Mouse (Mus musculus): ENCODE measurements around the gene Tcea3. TPM values are rescaled to one million over a fixed set of nuclear protein-coding genes. Genes with fewer than 3 reads are reported as not detected.
A peak's percentile ranks its signal among the peaks of the same experiment; 100 is the strongest.

The Tcea3 gene
- polyA plus RNA-seq, 1 experiment from 2014 or later: 29.8 TPM

DNA sequence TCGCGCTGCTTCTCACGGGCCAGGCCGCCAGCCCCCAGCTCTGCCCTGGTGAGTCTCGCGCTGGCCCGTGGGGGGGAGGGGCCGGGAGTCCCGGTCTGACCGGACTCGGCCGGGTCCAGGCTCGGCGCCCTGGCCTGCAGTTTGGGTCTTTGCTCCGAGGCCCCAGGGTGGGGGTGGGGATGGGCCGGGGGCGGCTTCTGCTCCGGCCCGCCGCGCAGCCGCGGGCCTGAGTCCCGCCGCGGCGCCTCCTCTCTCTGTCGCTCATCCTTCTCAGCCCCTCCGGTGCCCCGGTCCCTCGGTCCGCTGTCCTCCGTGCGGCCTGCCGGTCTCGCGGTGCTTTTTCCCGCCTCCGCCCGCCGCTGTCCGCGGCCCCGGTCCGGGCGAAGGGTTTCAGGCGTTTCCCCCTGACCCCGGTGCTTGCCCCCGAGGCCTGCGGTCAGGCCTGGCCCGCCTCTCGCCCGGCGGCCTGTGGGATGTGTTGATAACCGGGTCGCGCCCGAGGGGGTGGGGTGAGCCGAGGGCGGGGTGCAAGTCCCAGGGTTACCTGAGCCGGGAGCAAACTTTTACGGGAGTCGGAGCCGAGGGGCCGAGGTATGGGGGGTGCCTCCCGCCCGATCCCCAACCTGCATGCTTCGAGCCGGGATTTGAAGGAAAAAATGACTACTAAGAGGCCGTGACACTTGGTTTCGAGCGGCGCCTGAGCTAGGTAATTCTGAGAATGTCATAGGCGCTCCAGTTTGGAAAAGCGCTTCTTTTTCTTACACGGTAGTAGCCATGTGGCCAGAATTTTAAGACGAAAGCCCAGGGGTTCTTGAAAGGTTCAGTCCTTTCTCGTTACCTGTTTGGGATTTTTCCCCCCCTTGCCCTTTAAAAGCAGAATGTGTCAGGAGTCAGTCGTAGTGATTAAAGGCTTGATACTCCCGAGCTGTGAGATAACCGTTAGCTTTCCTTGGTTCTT lies 63.8 kb downstream of the Tcea3 start:
- peaks cover 2% of the 10 kb centered on the region; the same call in 1 of the 2 replicates for H3K36me3 ChIP-seq (ENCODE audit: control insufficient read depth, insufficient read depth)
- peak overlapping the region; percentile 96 for H3K4me3 ChIP-seq (ENCODE audit: low read depth, low read length)
- H3K4me2 ChIP-seq (ENCODE audit: low read depth, low read length): peak overlapping the region; percentile 99
- H3K4me1 ChIP-seq (ENCODE audit: control insufficient read depth, low read depth, low read length): peaks cover 24% of the 10 kb centered on the region
- under 1% methylated on average over 78 of the region's 81 CpGs for WGBS (ENCODE audit: insufficient replicate concordance)
- H3K27ac ChIP-seq (ENCODE audit: low read length): peak overlapping the region; percentile 97
- no peaks in the 10 kb centered on the region for H3K27me3 ChIP-seq (ENCODE audit: control insufficient read depth, insufficient read depth, low read depth, low read length)
- H3K9me3 ChIP-seq (replicated peaks; ENCODE audit: control insufficient read depth, low read length): no peaks in the 10 kb centered on the region
- H3K9ac ChIP-seq (ENCODE audit: low read depth, low read length): peak overlapping the region; percentile 100
- peak; percentile 80 for ATAC-seq (ENCODE audit: low read depth)

DNA sequence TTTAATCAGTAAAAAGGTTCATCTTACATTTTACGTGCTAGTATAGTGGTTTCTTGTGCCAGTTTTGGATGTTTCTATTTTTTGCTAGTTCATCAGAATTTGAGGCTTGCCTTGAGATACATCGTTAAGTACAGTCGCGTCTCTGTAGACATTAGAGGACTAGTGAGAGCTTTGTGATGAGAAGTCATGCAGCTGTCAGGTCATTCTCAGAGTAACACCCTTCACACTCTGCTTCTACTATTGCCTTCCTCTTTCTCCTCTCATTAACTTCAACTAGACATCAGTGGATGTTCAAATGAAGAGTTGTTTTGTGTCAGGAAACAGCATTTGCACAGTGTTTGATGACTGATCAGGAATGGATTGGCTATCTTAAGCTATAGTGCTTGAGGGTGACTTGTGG lies 65.1 kb downstream of the Tcea3 start:
- Histone ChIP-seq H3K36me3 (ENCODE audit: control insufficient read depth, insufficient read depth) (peaks cover 12% of the 10 kb centered on the region; the same call in 1 of the 2 replicates), H3K4me3 (ENCODE audit: low read depth, low read length) (peak overlapping the region; percentile 96), H3K9ac (ENCODE audit: low read depth, low read length) (peak overlapping the region; percentile 61), H3K9me3 (replicated peaks; ENCODE audit: control insufficient read depth, low read length) (no peaks in the 10 kb centered on the region), H3K4me2 (ENCODE audit: low read depth, low read length) (peak overlapping the region; percentile 99), H3K27me3 (ENCODE audit: control insufficient read depth, insufficient read depth, low read depth, low read length) (no peaks in the 10 kb centered on the region), H3K4me1 (ENCODE audit: control insufficient read depth, low read depth, low read length) (peaks cover 24% of the 10 kb centered on the region), H3K27ac (ENCODE audit: low read length) (peak overlapping the region; percentile 73)
- no peak for ATAC-seq (ENCODE audit: low read depth)
- WGBS (ENCODE audit: insufficient replicate concordance): 10% methylated on average over 4 of the region's 4 CpGs

DNA sequence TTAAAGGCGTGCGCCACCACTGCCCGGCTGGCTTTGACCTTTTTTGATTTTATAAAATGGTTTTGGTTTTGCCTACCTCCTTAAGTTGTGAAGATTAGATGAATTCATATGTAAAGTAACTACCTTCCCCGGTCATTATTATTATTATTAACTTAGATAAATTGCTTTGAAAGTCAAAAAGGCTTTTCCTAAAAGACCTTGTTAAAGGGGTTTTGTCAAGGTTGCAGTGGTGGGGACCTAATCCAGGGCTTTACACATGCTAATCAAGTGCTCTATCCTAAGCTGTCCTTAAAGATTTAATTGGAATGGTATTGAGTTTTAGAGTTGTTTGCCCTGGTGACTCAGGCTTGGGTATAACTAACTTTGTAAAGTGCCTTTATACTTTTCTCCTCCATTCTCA lies 70.1 kb downstream of the Tcea3 start:
- WGBS (ENCODE audit: insufficient replicate concordance): 87% methylated on average over 4 of the region's 4 CpGs
- Histone ChIP-seq H3K4me1 (ENCODE audit: control insufficient read depth, low read depth, low read length) (peaks cover 7% of the 10 kb centered on the region), H3K36me3 (ENCODE audit: control insufficient read depth, insufficient read depth) (peaks cover 33% of the 10 kb centered on the region), H3K4me2 (ENCODE audit: low read depth, low read length) (no peak overlapping the region), H3K27me3 (ENCODE audit: control insufficient read depth, insufficient read depth, low read depth, low read length) (no peaks in the 10 kb centered on the region), H3K9me3 (replicated peaks; ENCODE audit: control insufficient read depth, low read length) (no peaks in the 10 kb centered on the region), H3K4me3 (ENCODE audit: low read depth, low read length) (no peak overlapping the region), H3K9ac (ENCODE audit: low read depth, low read length) (no peak overlapping the region), H3K27ac (ENCODE audit: low read length) (no peak overlapping the region)
- no peak for ATAC-seq (ENCODE audit: low read depth)

DNA sequence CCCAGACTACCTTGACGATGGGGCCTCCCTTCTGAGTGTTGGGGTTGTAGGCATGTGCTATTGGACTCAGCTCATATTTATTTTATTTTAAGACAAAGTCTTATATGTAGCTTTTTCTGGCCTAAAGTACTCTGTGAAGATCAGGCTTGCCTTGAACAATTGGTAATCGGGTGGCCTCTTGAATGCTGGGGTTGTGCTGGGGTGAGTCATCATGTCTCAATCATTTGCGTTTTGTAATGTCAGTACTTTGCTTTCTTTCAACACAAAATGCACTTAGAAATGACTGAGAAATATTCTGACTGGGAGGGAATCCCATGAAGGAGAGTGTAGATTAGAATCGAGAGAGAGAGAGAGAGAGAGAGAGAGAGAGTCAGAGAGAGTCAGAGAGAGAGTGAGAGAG lies 72.5 kb downstream of the Tcea3 start:
- H3K4me1 ChIP-seq (ENCODE audit: control insufficient read depth, low read depth, low read length): no peaks in the 10 kb centered on the region; the same call in 1 of the 2 replicates
- no peak overlapping the region for H3K4me2 ChIP-seq (ENCODE audit: low read depth, low read length)
- H3K9me3 ChIP-seq (replicated peaks; ENCODE audit: control insufficient read depth, low read length): no peaks in the 10 kb centered on the region
- no peak overlapping the region for H3K27ac ChIP-seq (ENCODE audit: low read length)
- H3K27me3 ChIP-seq (ENCODE audit: control insufficient read depth, insufficient read depth, low read depth, low read length): no peaks in the 10 kb centered on the region
- no peak overlapping the region for H3K9ac ChIP-seq (ENCODE audit: low read depth, low read length)
- ATAC-seq (ENCODE audit: low read depth): no peak
- H3K36me3 ChIP-seq (ENCODE audit: control insufficient read depth, insufficient read depth): peaks cover 36% of the 10 kb centered on the region
- no peak overlapping the region for H3K4me3 ChIP-seq (ENCODE audit: low read depth, low read length)
- 74% methylated on average over 4 of the region's 4 CpGs for WGBS (ENCODE audit: insufficient replicate concordance)

DNA sequence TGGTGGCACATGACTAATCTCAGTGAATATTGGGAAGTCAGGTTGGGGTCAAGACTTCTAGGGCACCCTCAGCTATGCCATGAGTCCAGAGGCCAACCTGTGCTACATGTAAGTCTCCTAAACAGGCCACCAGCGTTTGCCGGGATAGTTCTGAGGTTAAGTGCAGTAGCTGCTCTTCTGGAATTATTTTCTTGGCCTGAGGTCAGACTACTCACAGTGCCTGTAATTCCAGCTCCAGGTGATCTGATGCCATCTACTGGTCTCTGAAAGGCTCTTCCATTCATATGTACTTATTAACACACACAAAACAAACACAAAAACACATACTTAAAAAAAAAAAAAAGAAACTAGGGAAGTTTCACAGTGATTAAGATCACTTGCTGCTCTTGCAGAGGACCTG lies 76.7 kb downstream of the Tcea3 start:
- no peak overlapping the region for H3K27ac ChIP-seq (ENCODE audit: low read length)
- no peaks in the 10 kb centered on the region for H3K4me1 ChIP-seq (ENCODE audit: control insufficient read depth, low read depth, low read length)
- 77% methylated on average over 2 of the region's 2 CpGs for WGBS (ENCODE audit: insufficient replicate concordance)
- no peak overlapping the region for H3K4me3 ChIP-seq (ENCODE audit: low read depth, low read length)
- no peaks in the 10 kb centered on the region for H3K9me3 ChIP-seq (replicated peaks; ENCODE audit: control insufficient read depth, low read length)
- peaks cover 16% of the 10 kb centered on the region for H3K36me3 ChIP-seq (ENCODE audit: control insufficient read depth, insufficient read depth)
- no peak overlapping the region for H3K9ac ChIP-seq (ENCODE audit: low read depth, low read length)
- no peaks in the 10 kb centered on the region for H3K27me3 ChIP-seq (ENCODE audit: control insufficient read depth, insufficient read depth, low read depth, low read length)
- no peak overlapping the region for H3K4me2 ChIP-seq (ENCODE audit: low read depth, low read length)
- no peak for ATAC-seq (ENCODE audit: low read depth)

Other genes with a start within 250 kb of the Tcea3 start
- 29.1 and 29.4 TPM in 2 replicates for gene Eloa, start 226.0 kb upstream of the Tcea3 start, polyA plus RNA-seq (2015; fragmentation: Nextera tagmentation; extraction: Ambion mirVana)
- gene Rpl11, start 194.3 kb upstream of the Tcea3 start, polyA plus RNA-seq (2015; fragmentation: Nextera tagmentation; extraction: Ambion mirVana): 216 and 219 TPM in 2 replicates
- 37.5 and 40.6 TPM in 2 replicates for gene Id3, start 104.2 kb upstream of the Tcea3 start, polyA plus RNA-seq (2015; fragmentation: Nextera tagmentation; extraction: Ambion mirVana)
- 83.5 and 93.6 TPM in 2 replicates for gene E2f2, start 75.3 kb upstream of the Tcea3 start, polyA plus RNA-seq (2015; fragmentation: Nextera tagmentation; extraction: Ambion mirVana)
- gene Asap3, start 41.4 kb upstream of the Tcea3 start, polyA plus RNA-seq (2015; fragmentation: Nextera tagmentation; extraction: Ambion mirVana): 2.2 and 3.0 TPM in 2 replicates
- gene Zfp46, start 37.0 kb downstream of the Tcea3 start, polyA plus RNA-seq (2015; fragmentation: Nextera tagmentation; extraction: Ambion mirVana): 2.8 and 3.5 TPM in 2 replicates
- 44.3 and 47.2 TPM in 2 replicates for gene Hnrnpr, start 63.2 kb downstream of the Tcea3 start, polyA plus RNA-seq (2015; fragmentation: Nextera tagmentation; extraction: Ambion mirVana)
- gene Htr1d, start 175.8 kb downstream of the Tcea3 start, polyA plus RNA-seq (2015; fragmentation: Nextera tagmentation; extraction: Ambion mirVana): 0.05 TPM in 1 of 2 replicates, not detected in the other
- gene 6030445D17Rik, start 214.5 kb downstream of the Tcea3 start, polyA plus RNA-seq (2015; fragmentation: Nextera tagmentation; extraction: Ambion mirVana): 0.05 and 0.11 TPM in 2 replicates
- 12.0 and 13.2 TPM in 2 replicates for gene Luzp1, start 222.0 kb downstream of the Tcea3 start, polyA plus RNA-seq (2015; fragmentation: Nextera tagmentation; extraction: Ambion mirVana)

All from liver, embryonic 16.5 days (tissue).